Mouse (Mus musculus) E14TG2a.4 (cell line): ENCODE measurements around the gene Gak.

ENCODE experiments used
- CTCF ChIP-seq: conservative IDR thresholded peaks from 2 replicates; pipeline ENCODE4 v1.5.1; 2014; ENCODE audit warnings: low read length
- NANOG ChIP-seq: IDR thresholded peaks from 2 replicates; pipeline ENCODE4 v1.6.1; 2014; ENCODE audit warnings: borderline replicate concordance, low read length, mixed read lengths
- POU5F1 ChIP-seq: IDR thresholded peaks from 2 replicates; pipeline ENCODE4 v1.6.1; 2014; ENCODE audit warnings: low read length, borderline replicate concordance

DNA sequence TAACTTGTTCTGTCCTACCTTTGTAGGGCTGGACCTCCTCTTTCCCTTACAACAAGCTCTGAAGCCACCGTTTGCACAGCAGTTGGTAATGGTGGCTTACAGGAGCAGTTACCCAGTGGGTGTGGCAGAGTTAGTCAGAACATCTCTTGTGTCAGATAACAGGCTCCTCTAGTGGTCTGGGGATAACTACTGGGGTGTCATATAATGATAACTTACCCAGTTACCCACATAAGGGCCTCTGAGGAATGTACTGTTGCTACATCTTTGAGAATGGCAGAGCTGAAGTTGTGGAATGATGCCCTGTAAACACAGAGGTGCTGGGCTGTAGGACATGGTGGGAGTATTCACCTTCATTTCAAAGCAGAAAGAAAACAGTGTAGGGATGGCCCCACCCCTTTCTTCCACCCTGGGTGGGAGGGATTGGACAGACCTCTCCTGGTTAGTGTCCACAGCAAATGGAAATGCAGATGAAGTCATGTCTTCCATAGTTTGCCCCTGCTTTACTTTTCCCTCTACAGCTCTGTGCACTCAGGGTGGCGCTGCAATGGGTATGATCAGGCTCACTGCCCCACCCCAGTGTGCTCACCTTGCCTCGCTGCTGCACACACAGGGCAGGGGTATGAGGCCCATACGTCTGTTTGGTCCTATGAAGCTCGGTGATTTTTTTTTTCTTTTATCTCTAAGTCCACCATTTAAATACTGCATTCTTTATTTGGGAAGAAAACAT, 47.4 kb upstream of the Gak start:
- TF ChIP-seq CTCF (no peak), NANOG (no peak), POU5F1 (no peak)
